Mouse (Mus musculus) adrenal gland, postnatal 4 days (tissue): Measurements from ENCODE around the gene Lrrc51. TPM values are rescaled to one million over a fixed set of nuclear protein-coding genes. Genes with fewer than 3 reads are reported as not detected.

ENCODE experiments used
- DNase-seq, 2 experiments: peaks; one replicate each; pipeline ENCODE4 v3.0.0; 2021 to 2022; ENCODE audit warnings: low spot score in 2 of 2, mixed read lengths in 2 of 2
- microRNA-seq: library from miRNA; unstranded; fragments of <30 nt; microRNA quantifications from one replicate; pipeline ENCODE4 v1.2.0, GENCODE M21; 2021
- total RNA-seq, 2 experiments: library from RNA; stranded (reverse); gene quantifications; 2 replicates each; pipeline ENCODE4 v1.2.3; 2021

Gene Lrrc51
- total RNA-seq, 2 experiments from 2014 or later, result 6.1 to 8.3 TPM

- no peak for DNase-seq
Measured at GRCm38 (mm10) chr7:101886274-101886673, 47.4 kb downstream of the Lrrc51 start.

- no peak for DNase-seq
Measured at GRCm38 (mm10) chr7:101884160-101884559, 49.5 kb downstream of the Lrrc51 start.

GRCm38 (mm10) chr7:101882413-101883154 is 51.1 kb downstream of the Lrrc51 start:
- DNase-seq, result no peak

GRCm38 (mm10) chr7:101880855-101881254 is 52.8 kb downstream of the Lrrc51 start:
- no peak for DNase-seq

GRCm38 (mm10) chr7:101875978-101876377 is 57.7 kb downstream of the Lrrc51 start:
- DNase-seq, result no peak

GRCm38 (mm10) chr7:101871296-101871695 is 62.4 kb downstream of the Lrrc51 start:
- DNase-seq, result no peak

DNA sequence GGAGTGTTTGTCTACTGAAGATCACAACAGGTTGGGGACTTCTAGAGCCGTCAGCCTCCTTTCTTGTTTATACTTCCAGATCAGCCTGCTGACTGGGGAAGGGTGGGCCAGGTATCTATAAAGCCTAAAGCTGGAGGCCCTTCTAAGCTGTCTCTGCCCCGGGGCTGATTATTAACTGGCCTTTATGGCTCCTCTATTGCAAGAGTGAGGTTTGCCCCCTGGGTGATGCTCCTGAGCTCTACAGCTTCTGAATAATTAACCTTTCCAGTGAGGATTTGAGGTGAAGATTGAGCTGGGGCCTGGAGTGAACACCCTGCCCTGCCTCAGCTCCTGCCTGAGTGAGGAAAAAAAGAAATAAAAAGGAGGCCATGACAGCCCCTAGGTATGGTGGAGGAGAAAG is 63.1 kb downstream of the Lrrc51 start, which contains the start of gene Folr1:
TSS of gene Folr1 (minus strand) at position 160 of the 400 bp plus-strand sequence.
- no peak for DNase-seq

- no peak for DNase-seq
Measured at GRCm38 (mm10) chr7:101869163-101869500, 64.6 kb downstream of the Lrrc51 start.

DNA sequence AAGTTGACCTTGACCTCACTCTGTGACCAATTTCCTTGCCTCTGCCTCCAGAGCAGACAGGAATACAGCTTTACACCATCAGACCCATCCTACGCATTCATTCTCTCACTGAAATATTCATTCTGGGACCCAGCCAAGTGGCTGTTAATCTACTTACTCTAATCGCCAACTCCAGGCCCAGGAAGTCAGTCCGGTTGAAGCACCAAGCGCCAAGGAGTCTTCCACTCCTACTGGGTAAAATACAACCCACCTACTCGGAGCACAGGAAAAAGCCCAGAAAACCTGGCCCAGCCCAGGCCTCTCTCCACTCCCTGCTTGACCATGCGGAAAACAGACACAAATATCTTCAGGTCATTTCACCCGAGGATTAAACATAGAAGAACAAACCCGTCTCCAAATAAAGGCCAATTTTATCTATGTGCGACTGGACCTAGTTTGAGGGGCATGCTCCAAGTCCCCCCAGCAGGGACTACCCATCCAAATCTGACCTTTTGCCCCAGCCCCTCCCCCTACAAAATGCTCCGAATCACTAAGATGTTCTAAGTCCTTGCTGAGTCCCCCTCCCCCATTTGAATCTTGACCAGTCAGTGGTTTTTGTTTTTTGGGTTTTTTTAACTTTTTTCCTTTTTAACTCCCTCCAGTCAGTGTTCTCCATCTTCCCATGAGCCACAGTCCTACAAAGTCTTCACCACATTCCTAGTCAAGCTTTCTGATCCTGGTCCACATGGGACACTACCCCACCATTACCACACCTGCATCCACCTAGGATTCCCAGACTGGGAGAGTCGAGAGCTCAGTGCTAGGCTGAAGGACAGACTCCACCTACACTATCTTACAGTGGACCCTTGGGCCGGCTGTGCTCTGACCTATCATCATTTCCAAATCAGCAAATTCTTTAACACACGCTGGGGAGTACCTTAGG is 65.2 kb downstream of the Lrrc51 start:
- DNase-seq, result no peak

DNA sequence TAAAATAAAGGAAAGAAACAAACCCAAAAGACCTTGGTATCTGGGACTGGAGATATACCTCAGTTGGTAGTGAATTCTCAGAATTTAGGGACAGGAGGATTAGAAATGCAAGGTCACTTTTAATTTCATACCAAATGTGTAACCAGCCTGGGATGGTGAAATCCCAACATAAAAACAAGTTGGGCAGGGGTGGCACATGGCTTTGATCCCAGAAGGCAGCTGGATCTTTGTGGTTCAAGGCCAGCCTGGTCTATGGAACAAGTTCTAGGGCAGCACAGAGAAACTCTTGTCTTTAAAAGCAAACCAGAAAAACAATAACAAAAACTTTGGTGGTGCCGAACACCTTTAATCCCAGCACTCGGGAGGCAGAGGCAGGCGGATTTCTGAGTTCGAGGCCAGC is 66.2 kb downstream of the Lrrc51 start:
- no peak for DNase-seq

DNA sequence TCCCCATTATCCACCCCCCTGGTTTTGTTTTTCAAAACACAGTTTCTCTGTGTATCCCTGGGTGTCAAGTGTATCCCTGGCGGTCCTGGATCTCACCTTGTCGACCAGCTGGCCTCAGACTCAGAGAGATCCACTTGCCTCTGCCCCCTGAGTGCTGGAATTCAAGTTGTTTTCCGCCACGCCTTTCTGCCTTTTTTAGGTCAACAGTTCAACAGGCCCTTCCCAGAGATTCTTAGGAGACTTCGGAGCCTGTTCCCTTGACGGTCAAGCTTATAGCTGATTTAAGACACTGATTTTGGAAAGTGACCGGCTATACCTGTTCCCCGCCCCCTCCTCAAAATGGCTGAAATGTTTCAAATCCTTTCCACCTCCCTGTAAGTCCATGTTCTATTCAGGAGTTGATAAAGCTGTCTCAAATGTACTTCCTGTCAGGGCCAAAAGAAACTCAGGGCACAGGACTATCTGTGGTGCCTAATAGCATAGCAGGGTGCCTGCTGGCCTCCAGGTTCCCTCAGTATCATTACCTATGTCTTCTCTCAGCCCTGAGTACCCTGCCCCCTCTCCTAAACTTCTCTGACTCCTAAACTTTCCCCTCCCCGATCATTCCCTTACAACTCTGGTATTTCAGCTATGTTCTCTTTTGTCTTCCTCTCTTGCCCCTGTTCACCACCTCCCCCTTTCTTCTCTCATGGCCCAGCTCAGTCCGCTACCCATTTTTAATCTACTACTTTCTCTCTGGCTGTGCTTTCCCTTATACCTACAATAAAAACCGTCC is 67.0 kb downstream of the Lrrc51 start:
- DNase-seq, result no peak

- DNase-seq, result no peak
Measured at GRCm38 (mm10) chr7:101863415-101863814, 70.3 kb downstream of the Lrrc51 start, which contains the start of gene Anapc15. Gene Anapc15, plus strand, starts transcription at chr7:101863715.

Small RNAs within 50 kb of the gene (microRNA-seq; reads per million reads assigned to microRNA genes)
- not detected for gene Gm22655

Other genes starting within 250 kb of the Lrrc51 start
- 10 to 100 TPM; 56.2 to 66.9 TPM for gene Phox2a, start 115.6 kb downstream of the Lrrc51 start, total RNA-seq
- 100 to 1,000 TPM in 1 of 2 experiments, 10 to 100 TPM in 1; 89.5 to 100 TPM for gene Inppl1, start 95.7 kb downstream of the Lrrc51 start, total RNA-seq
- gene Folr2, start 76.7 kb downstream of the Lrrc51 start, total RNA-seq, result 1 to 10 TPM; 2.8 to 3.0 TPM
- 10 to 100 TPM; 34.3 to 35.5 TPM for gene Anapc15, start 70.2 kb downstream of the Lrrc51 start, total RNA-seq
- gene Folr1, start 63.1 kb downstream of the Lrrc51 start, total RNA-seq, result 10 to 100 TPM in 1 of 2 experiments, 1 to 10 TPM in 1; 1.9 to 29.1 TPM
- gene Lamtor1, start 28.0 kb downstream of the Lrrc51 start, total RNA-seq, result 100 to 1,000 TPM; 101 to 116 TPM
- not detected for gene Tomt, start 27.5 kb downstream of the Lrrc51 start, total RNA-seq
- gene Numa1, start 216 bp upstream of the Lrrc51 start, total RNA-seq, result 100 to 1,000 TPM; 179 to 203 TPM
- gene Il18bp, start 84.8 kb upstream of the Lrrc51 start, total RNA-seq, result 10 to 100 TPM; 11.5 to 11.6 TPM
- gene Rnf121, start 131.6 kb upstream of the Lrrc51 start, total RNA-seq, result 10 to 100 TPM; 31.9 to 33.3 TPM
- 10 to 100 TPM; 24.0 to 24.4 TPM for gene Xndc1, start 131.6 kb upstream of the Lrrc51 start, total RNA-seq
- gene Xntrpc, start 131.8 kb upstream of the Lrrc51 start, total RNA-seq, result 1 to 10 TPM; 2.1 to 2.4 TPM
- gene Trpc2, start 149.2 kb upstream of the Lrrc51 start, total RNA-seq, result under 1 TPM; 0.17 to 0.28 TPM
- 1 to 10 TPM; 2.0 to 7.7 TPM for gene Art1, start 167.8 kb upstream of the Lrrc51 start, total RNA-seq
- under 1 TPM; 0.45 to 0.93 TPM for gene Art5, start 175.6 kb upstream of the Lrrc51 start, total RNA-seq
- not detected for gene Chrna10, start 182.9 kb upstream of the Lrrc51 start, total RNA-seq